Mouse (Mus musculus): ENCODE measurements at regions not wholly inside any gene's neighbourhood (a gene's known extent, or its start where the extent isn't known, plus 50 kb on each side); places are given as distances from the start of the nearest gene placed in this dataset.

- H3K36me3 ChIP-seq (ENCODE audit: control insufficient read depth, insufficient read depth, low read length): no peaks in the 10 kb centered on the region
- peaks cover 9% of the 10 kb centered on the region for H3K4me1 ChIP-seq (ENCODE audit: control insufficient read depth, insufficient read depth, low read length)
- 5% methylated on average over 18 of the region's 18 CpGs for WGBS
- H3K4me2 ChIP-seq: peak overlapping the region; percentile 33
- H3K9ac ChIP-seq (ENCODE audit: low read length): no peak overlapping the region
- H3K27ac ChIP-seq (ENCODE audit: low read depth, low read length): no peak overlapping the region
- H3K4me3 ChIP-seq (ENCODE audit: low read depth, low read length): no peak overlapping the region
- DNase-seq (ENCODE audit: low spot score, missing footprints) (peak; percentile 91), ATAC-seq (ENCODE audit: low FRiP score) (peak; percentile 71)
- no peaks in the 10 kb centered on the region for H3K9me3 ChIP-seq (ENCODE audit: control insufficient read depth, low read length)
- no peaks in the 10 kb centered on the region for H3K27me3 ChIP-seq (ENCODE audit: control insufficient read depth, insufficient read depth, low read length)
These were observed 58.9 kb upstream of the Efna5 start for GRCm38 (mm10) chr17:62939930-62940572.

- Histone ChIP-seq H3K4me2 (no peak overlapping the region), H3K4me3 (ENCODE audit: low read depth, low read length) (no peak overlapping the region), H3K27ac (ENCODE audit: low read depth, low read length) (no peak overlapping the region), H3K36me3 (ENCODE audit: control insufficient read depth, insufficient read depth, low read length) (no peaks in the 10 kb centered on the region), H3K9ac (ENCODE audit: low read length) (no peak overlapping the region), H3K9me3 (ENCODE audit: control insufficient read depth, low read length) (no peaks in the 10 kb centered on the region), H3K4me1 (ENCODE audit: control insufficient read depth, insufficient read depth, low read length) (peaks cover 9% of the 10 kb centered on the region), H3K27me3 (ENCODE audit: control insufficient read depth, insufficient read depth, low read length) (no peaks in the 10 kb centered on the region)
- ATAC-seq (ENCODE audit: low FRiP score) (no peak), DNase-seq (ENCODE audit: low spot score, missing footprints) (no peak)
- WGBS: 70% methylated on average over 4 of the region's 4 CpGs
These were observed 58.1 kb upstream of the Efna5 start for GRCm38 (mm10) chr17:62939171-62939570.
